8 mouse cellular contexts compared by ENCODE assay signal in the genomic region with DNA sequence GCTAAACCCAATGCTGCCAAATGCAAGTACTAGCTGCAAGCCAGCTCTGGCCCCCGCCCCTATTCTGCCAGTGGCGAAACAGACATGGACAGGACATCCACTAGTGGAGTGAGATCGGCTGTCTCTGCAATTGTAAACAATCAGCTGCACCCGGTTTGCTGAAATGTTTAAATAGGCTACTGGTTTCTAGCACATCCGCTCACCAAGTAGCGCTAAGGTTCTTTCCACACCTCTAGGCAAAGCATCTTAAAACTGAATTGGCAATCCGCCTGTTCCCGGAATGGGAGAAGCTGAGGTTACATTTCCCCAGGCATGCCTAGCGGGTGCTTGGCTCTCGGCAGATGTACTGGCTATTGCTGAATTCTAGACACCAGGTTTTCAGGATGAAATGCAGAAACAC. TPM values are rescaled to one million over a fixed set of nuclear protein-coding genes. Genes with fewer than 3 reads are reported as not detected.
A peak's percentile ranks its signal among the peaks of the same experiment; 100 is the strongest.
DNase-seq lines count a peak whose midpoint lies in the region; ATAC-seq lines count a peak whose summit lies in the region.

No protein-coding gene starts in this region.

- WGBS in limb, embryonic 12.5 days: 21% methylated on average over 10 of the region's 10 CpGs
- 16% methylated on average over 10 of the region's 10 CpGs for WGBS in stomach, embryonic 16.5 days

- H3K36me3 ChIP-seq in limb, embryonic 12.5 days: no peaks in the 10 kb centered on the region
- H3K36me3 ChIP-seq in stomach, embryonic 16.5 days (ENCODE audit: control insufficient read depth, insufficient read depth, low read length): no peaks in the 10 kb centered on the region

- no peak overlapping the region for H3K27ac ChIP-seq in limb, embryonic 12.5 days
- no peak overlapping the region for H3K27ac ChIP-seq in stomach, embryonic 16.5 days (ENCODE audit: low read length)

- H3K4me2 ChIP-seq in limb, embryonic 12.5 days: peak overlapping the region; percentile 61
- peak overlapping the region; percentile 55; the same call in 1 of the 2 replicates for H3K4me2 ChIP-seq in stomach, embryonic 16.5 days (ENCODE audit: low read depth, low read length)

- DNase-seq in right cerebral cortex, adult 2 months (ENCODE audit: low spot score in 2 of 2): peak; percentile 27 to 42
- no peak for DNase-seq in right cerebral cortex, postnatal 36 days (ENCODE audit: low spot score in 2 of 2)
- DNase-seq in frontal cortex, postnatal 25 days (ENCODE audit: low spot score in 2 of 2): peak; percentile 6 to 14
- DNase-seq in gastrocnemius, postnatal 25 days: no peak
- DNase-seq in adrenal gland, postnatal 4 days (ENCODE audit: low spot score in 2 of 2): no peak

- no peak for ATAC-seq in limb, embryonic 12.5 days (ENCODE audit: insufficient number of reproducible peaks, insufficient read depth, low FRiP score, low TSS enrichment, low read depth)
- ATAC-seq in stomach, embryonic 16.5 days (ENCODE audit: insufficient read depth, low FRiP score): no peak
- ATAC-seq in granulocyte monocyte progenitor cell, adult 5-6 weeks (replicated peaks; ENCODE audit: poor library complexity, severe bottlenecking): no peak

- no peaks in the 10 kb centered on the region for H3K4me1 ChIP-seq in limb, embryonic 12.5 days (replicated peaks)
- H3K4me1 ChIP-seq in stomach, embryonic 16.5 days (ENCODE audit: control insufficient read depth, insufficient read depth, low read length): no peaks in the 10 kb centered on the region

- no peak overlapping the region; the same call in 1 of the 2 replicates for H3K4me3 ChIP-seq in limb, embryonic 12.5 days (replicated peaks)
- H3K4me3 ChIP-seq in stomach, embryonic 16.5 days (replicated peaks; ENCODE audit: low read length): peak overlapping the region; percentile 45

- no peaks in the 10 kb centered on the region for H3K9me3 ChIP-seq in limb, embryonic 12.5 days
- H3K9me3 ChIP-seq in stomach, embryonic 16.5 days (replicated peaks; ENCODE audit: control insufficient read depth, low read length): no peaks in the 10 kb centered on the region

- peaks cover 15% of the 10 kb centered on the region for H3K27me3 ChIP-seq in limb, embryonic 12.5 days
- H3K27me3 ChIP-seq in stomach, embryonic 16.5 days (ENCODE audit: control insufficient read depth, insufficient read depth, low read length): no peaks in the 10 kb centered on the region; the same call in 1 of the 2 replicates

- no peak overlapping the region for H3K9ac ChIP-seq in limb, embryonic 12.5 days (replicated peaks)
- no peak overlapping the region for H3K9ac ChIP-seq in stomach, embryonic 16.5 days (ENCODE audit: low read length)

RNA-seq across cellular contexts. Expression of a gene that starts 1.8 kb away (rescaled TPM):
- 1.3 TPM in 2 replicates for polyA plus RNA-seq in limb, embryonic 12.5 days (2016; fragmentation: Nextera tagmentation; extraction: Ambion mirVana)
- polyA plus RNA-seq in stomach, embryonic 16.5 days (2015; fragmentation: Nextera tagmentation; extraction: Ambion mirVana): 2.4 and 2.6 TPM in 2 replicates
- under 1 TPM in 1 of 2 experiments, not detected in 1; 0.08 TPM for total RNA-seq in gastrocnemius, postnatal 25 days (2021)
- total RNA-seq in adrenal gland, postnatal 4 days (2021): under 1 TPM; 0.45 to 0.96 TPM
- not detected in 2 replicates for total RNA-seq in granulocyte monocyte progenitor cell, adult 5-6 weeks (2014; fragmentation: Nextera tagmentation)
- not detected in 2 replicates for total RNA-seq in granulocyte monocyte progenitor cell, adult 5-6 weeks (2017)

Comparison
In these comparisons a context has a peak if more than half of its experiments do, and no peak if none do; other contexts are left out.
1. DNase-seq: peak in right cerebral cortex, adult 2 months (2 of 2) and frontal cortex, postnatal 25 days (2 of 2); none in right cerebral cortex, postnatal 36 days (0 of 2), gastrocnemius, postnatal 25 days (single experiment) and adrenal gland, postnatal 4 days (0 of 2).